Mouse (Mus musculus): ENCODE data around the gene Rcvrn. TPM values are rescaled to one million over a fixed set of nuclear protein-coding genes. Genes with fewer than 3 reads are reported as not detected.

Rcvrn gene
- not detected in 2 replicates for polyA plus RNA-seq (2014; fragmentation: Nextera tagmentation; extraction: Ambion mirVana)

GRCm38 (mm10) chr11:67694703-67695376 lies at the start of gene Rcvrn:
Rcvrn (plus strand) TSS chr11:67695326.
- no peak for ATAC-seq (ENCODE audit: insufficient number of reproducible peaks, insufficient read depth, low FRiP score, low read depth)
- no peak within 1 kb of the TSS for H3K27ac ChIP-seq (ENCODE audit: low read length)
- WGBS: 68% methylated on average over 7 of the region's 7 CpGs
- no peak within 1 kb of the TSS for H3K4me3 ChIP-seq (ENCODE audit: low read depth, low read length)
- H3K9ac ChIP-seq (replicated peaks; ENCODE audit: low read depth, low read length): no peak within 1 kb of the TSS
- no peak within 1 kb of the TSS for H3K4me2 ChIP-seq (replicated peaks; ENCODE audit: low read depth, low read length)
- H3K36me3 ChIP-seq (ENCODE audit: control insufficient read depth, insufficient read depth, low read length): no peaks in the 10 kb centered on the region
- no peaks in the 10 kb centered on the region for H3K4me1 ChIP-seq (ENCODE audit: control insufficient read depth, insufficient read depth, low read length)
- H3K27me3 ChIP-seq (ENCODE audit: control insufficient read depth, insufficient read depth, low read length): no peaks in the 10 kb centered on the region
- no peaks in the 10 kb centered on the region for H3K9me3 ChIP-seq (ENCODE audit: control insufficient read depth, low read depth, low read length)

- WGBS: 27% methylated on average over 5 of the region's 5 CpGs
- H3K27me3 ChIP-seq (ENCODE audit: control insufficient read depth, insufficient read depth, low read length): no peaks in the 10 kb centered on the region
- no peak overlapping the region for H3K4me3 ChIP-seq (ENCODE audit: low read depth, low read length)
- no peak overlapping the region for H3K27ac ChIP-seq (ENCODE audit: low read length)
- no peaks in the 10 kb centered on the region; the same call in 1 of the 2 replicates for H3K4me1 ChIP-seq (ENCODE audit: control insufficient read depth, insufficient read depth, low read length)
- ATAC-seq (ENCODE audit: insufficient number of reproducible peaks, insufficient read depth, low FRiP score, low read depth): no peak
- H3K4me2 ChIP-seq (replicated peaks; ENCODE audit: low read depth, low read length): no peak overlapping the region
- H3K9ac ChIP-seq (replicated peaks; ENCODE audit: low read depth, low read length): no peak overlapping the region
- H3K9me3 ChIP-seq (ENCODE audit: control insufficient read depth, low read depth, low read length): no peaks in the 10 kb centered on the region
- H3K36me3 ChIP-seq (ENCODE audit: control insufficient read depth, insufficient read depth, low read length): no peaks in the 10 kb centered on the region
These were observed 47.4 kb upstream of the Rcvrn start for GRCm38 (mm10) chr11:67647745-67648144.

- no peak overlapping the region for H3K4me3 ChIP-seq (ENCODE audit: low read depth, low read length)
- ATAC-seq (ENCODE audit: insufficient number of reproducible peaks, insufficient read depth, low FRiP score, low read depth): no peak
- no peaks in the 10 kb centered on the region; the same call in 1 of the 2 replicates for H3K4me1 ChIP-seq (ENCODE audit: control insufficient read depth, insufficient read depth, low read length)
- no peaks in the 10 kb centered on the region for H3K27me3 ChIP-seq (ENCODE audit: control insufficient read depth, insufficient read depth, low read length)
- H3K9ac ChIP-seq (replicated peaks; ENCODE audit: low read depth, low read length): no peak overlapping the region
- 72% methylated on average over 11 of the region's 11 CpGs for WGBS
- no peaks in the 10 kb centered on the region for H3K9me3 ChIP-seq (ENCODE audit: control insufficient read depth, low read depth, low read length)
- H3K27ac ChIP-seq (ENCODE audit: low read length): no peak overlapping the region
- H3K4me2 ChIP-seq (replicated peaks; ENCODE audit: low read depth, low read length): no peak overlapping the region
- no peaks in the 10 kb centered on the region for H3K36me3 ChIP-seq (ENCODE audit: control insufficient read depth, insufficient read depth, low read length)
These were observed 46.3 kb upstream of the Rcvrn start for GRCm38 (mm10) chr11:67648651-67649407.

- no peak overlapping the region for H3K9ac ChIP-seq (replicated peaks; ENCODE audit: low read depth, low read length)
- no peak overlapping the region for H3K4me2 ChIP-seq (replicated peaks; ENCODE audit: low read depth, low read length)
- H3K36me3 ChIP-seq (ENCODE audit: control insufficient read depth, insufficient read depth, low read length): no peaks in the 10 kb centered on the region
- 55% methylated on average over 10 of the region's 10 CpGs for WGBS
- ATAC-seq (ENCODE audit: insufficient number of reproducible peaks, insufficient read depth, low FRiP score, low read depth): no peak
- no peaks in the 10 kb centered on the region for H3K9me3 ChIP-seq (ENCODE audit: control insufficient read depth, low read depth, low read length)
- H3K27ac ChIP-seq (ENCODE audit: low read length): no peak overlapping the region
- no peaks in the 10 kb centered on the region for H3K27me3 ChIP-seq (ENCODE audit: control insufficient read depth, insufficient read depth, low read length)
- H3K4me3 ChIP-seq (ENCODE audit: low read depth, low read length): no peak overlapping the region
- no peaks in the 10 kb centered on the region; the same call in 1 of the 2 replicates for H3K4me1 ChIP-seq (ENCODE audit: control insufficient read depth, insufficient read depth, low read length)
These were observed 45.0 kb upstream of the Rcvrn start for GRCm38 (mm10) chr11:67649971-67650707.

- 82% methylated on average over 6 of the region's 6 CpGs for WGBS
- Histone ChIP-seq H3K4me1 (ENCODE audit: control insufficient read depth, insufficient read depth, low read length) (no peaks in the 10 kb centered on the region; the same call in 1 of the 2 replicates), H3K9ac (replicated peaks; ENCODE audit: low read depth, low read length) (no peak overlapping the region), H3K4me3 (ENCODE audit: low read depth, low read length) (no peak overlapping the region), H3K27me3 (ENCODE audit: control insufficient read depth, insufficient read depth, low read length) (no peaks in the 10 kb centered on the region), H3K27ac (ENCODE audit: low read length) (no peak overlapping the region), H3K36me3 (ENCODE audit: control insufficient read depth, insufficient read depth, low read length) (no peaks in the 10 kb centered on the region), H3K4me2 (replicated peaks; ENCODE audit: low read depth, low read length) (no peak overlapping the region), H3K9me3 (ENCODE audit: control insufficient read depth, low read depth, low read length) (no peaks in the 10 kb centered on the region)
- no peak for ATAC-seq (ENCODE audit: insufficient number of reproducible peaks, insufficient read depth, low FRiP score, low read depth)
These were observed 43.4 kb upstream of the Rcvrn start for GRCm38 (mm10) chr11:67651731-67652130.

GRCm38 (mm10) chr11:67652194-67652892 lies 42.8 kb upstream of the Rcvrn start:
- ATAC-seq (ENCODE audit: insufficient number of reproducible peaks, insufficient read depth, low FRiP score, low read depth): no peak; the same call in 1 of the 2 replicates
- Histone ChIP-seq H3K4me1 (ENCODE audit: control insufficient read depth, insufficient read depth, low read length) (no peaks in the 10 kb centered on the region; the same call in 1 of the 2 replicates), H3K27ac (ENCODE audit: low read length) (no peak overlapping the region), H3K9me3 (ENCODE audit: control insufficient read depth, low read depth, low read length) (no peaks in the 10 kb centered on the region), H3K27me3 (ENCODE audit: control insufficient read depth, insufficient read depth, low read length) (no peaks in the 10 kb centered on the region), H3K9ac (replicated peaks; ENCODE audit: low read depth, low read length) (no peak overlapping the region), H3K4me2 (replicated peaks; ENCODE audit: low read depth, low read length) (no peak overlapping the region), H3K4me3 (ENCODE audit: low read depth, low read length) (no peak overlapping the region), H3K36me3 (ENCODE audit: control insufficient read depth, insufficient read depth, low read length) (no peaks in the 10 kb centered on the region)
- WGBS: 15% methylated on average over 14 of the region's 14 CpGs

- Histone ChIP-seq H3K4me1 (ENCODE audit: control insufficient read depth, insufficient read depth, low read length) (no peaks in the 10 kb centered on the region; the same call in 1 of the 2 replicates), H3K27ac (ENCODE audit: low read length) (no peak overlapping the region), H3K4me2 (replicated peaks; ENCODE audit: low read depth, low read length) (no peak overlapping the region), H3K9me3 (ENCODE audit: control insufficient read depth, low read depth, low read length) (no peaks in the 10 kb centered on the region), H3K27me3 (ENCODE audit: control insufficient read depth, insufficient read depth, low read length) (no peaks in the 10 kb centered on the region), H3K36me3 (ENCODE audit: control insufficient read depth, insufficient read depth, low read length) (no peaks in the 10 kb centered on the region), H3K9ac (replicated peaks; ENCODE audit: low read depth, low read length) (no peak overlapping the region), H3K4me3 (ENCODE audit: low read depth, low read length) (no peak overlapping the region)
- no peak for ATAC-seq (ENCODE audit: insufficient number of reproducible peaks, insufficient read depth, low FRiP score, low read depth)
- WGBS: 44% methylated on average over 6 of the region's 6 CpGs
These were observed 42.3 kb upstream of the Rcvrn start for GRCm38 (mm10) chr11:67652893-67653255.

- no peak for ATAC-seq (ENCODE audit: insufficient number of reproducible peaks, insufficient read depth, low FRiP score, low read depth)
- WGBS: 81% methylated on average over 9 of the region's 9 CpGs
- no peak overlapping the region for H3K9ac ChIP-seq (replicated peaks; ENCODE audit: low read depth, low read length)
- no peaks in the 10 kb centered on the region; the same call in 1 of the 2 replicates for H3K4me1 ChIP-seq (ENCODE audit: control insufficient read depth, insufficient read depth, low read length)
- H3K9me3 ChIP-seq (ENCODE audit: control insufficient read depth, low read depth, low read length): no peaks in the 10 kb centered on the region
- H3K27me3 ChIP-seq (ENCODE audit: control insufficient read depth, insufficient read depth, low read length): no peaks in the 10 kb centered on the region
- no peak overlapping the region for H3K4me3 ChIP-seq (ENCODE audit: low read depth, low read length)
- H3K36me3 ChIP-seq (ENCODE audit: control insufficient read depth, insufficient read depth, low read length): no peaks in the 10 kb centered on the region
- H3K4me2 ChIP-seq (replicated peaks; ENCODE audit: low read depth, low read length): no peak overlapping the region
- no peak overlapping the region for H3K27ac ChIP-seq (ENCODE audit: low read length)
These were observed 41.5 kb upstream of the Rcvrn start for GRCm38 (mm10) chr11:67653521-67654090.
